Mouse (Mus musculus) heart, adult 8-10 months (tissue): ENCODE data around the gene Trnp1. TPM values are rescaled to one million over a fixed set of nuclear protein-coding genes. Genes with fewer than 3 reads are reported as not detected.
A peak's percentile ranks its signal among the peaks of the same experiment; 100 is the strongest.

Experiments used
- DNase-seq: peaks from one replicate; pipeline ENCODE4 v3.0.0; 2022; ENCODE audit warnings: low spot score
- total RNA-seq, 4 experiments: library from RNA; stranded (reverse); gene quantifications; 2 replicates each; pipeline ENCODE4 v1.2.4; 2022

Gene Trnp1
- total RNA-seq, 4 experiments from 2014 or later: 1.3 to 1.8 (median 1.6) TPM

DNA sequence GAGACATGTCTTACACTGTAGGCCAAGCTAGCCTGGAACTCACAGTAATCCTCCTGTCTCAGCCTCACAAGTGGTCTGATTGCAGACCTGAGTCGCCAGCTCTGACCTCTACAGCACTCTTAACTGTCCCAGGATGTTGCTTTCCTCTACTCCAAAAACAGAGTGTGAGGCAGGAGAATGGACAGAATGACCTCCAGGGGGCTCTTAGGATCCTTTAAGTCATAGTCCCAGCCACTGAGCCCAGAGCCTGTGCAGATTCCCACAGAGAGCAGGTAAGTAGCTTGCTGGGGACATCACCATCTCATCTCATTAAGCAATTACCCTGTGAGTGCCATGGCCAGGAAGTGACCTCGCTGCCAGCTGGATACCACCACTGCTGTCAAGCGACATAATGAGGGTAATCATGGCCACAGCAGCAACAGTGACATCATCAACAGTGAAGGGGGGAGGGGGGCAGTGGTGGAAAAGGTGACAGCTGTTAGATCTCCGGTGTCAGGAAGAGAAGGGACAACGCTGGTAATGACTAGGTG lies 37.5 kb downstream of the Trnp1 start:
- no peak for DNase-seq

DNA sequence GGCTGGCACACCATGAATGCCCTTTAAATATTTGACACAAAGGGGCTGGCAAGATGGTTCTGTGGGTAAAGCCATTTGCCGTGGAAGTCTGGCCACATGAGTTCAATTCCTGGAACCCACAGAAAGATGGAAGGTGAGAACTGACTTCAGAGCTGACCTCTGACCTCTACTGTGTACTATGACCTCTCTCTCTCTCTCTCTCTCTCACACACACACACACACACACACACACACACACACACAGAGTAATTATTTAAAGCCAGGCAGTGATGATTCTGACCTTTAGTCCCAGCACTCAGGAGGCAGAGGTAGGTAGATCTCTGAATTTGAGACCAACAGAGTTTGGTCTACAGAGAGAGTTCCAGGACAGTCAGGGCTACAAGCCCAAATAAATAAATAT lies 38.3 kb downstream of the Trnp1 start:
- no peak for DNase-seq

DNA sequence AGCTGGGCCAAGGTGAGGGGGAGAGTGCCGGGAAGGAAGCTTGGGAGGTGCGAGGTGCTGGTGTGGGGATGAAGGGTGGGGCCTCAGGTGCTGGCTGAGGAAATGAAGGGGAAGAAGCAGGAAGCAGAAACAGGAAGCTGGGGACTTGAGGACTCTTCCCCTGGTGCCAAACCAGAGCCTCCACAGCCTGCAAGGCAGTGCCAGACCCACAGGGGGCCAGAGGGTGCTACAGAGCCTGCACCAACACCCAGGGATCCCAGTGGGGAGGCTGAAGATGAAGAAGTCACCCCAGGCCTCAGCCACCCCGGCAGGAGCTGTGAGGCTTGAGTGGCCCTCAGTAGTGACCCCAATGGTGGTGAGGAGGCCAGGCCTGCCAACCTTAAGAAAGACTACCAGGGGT lies 40.3 kb downstream of the Trnp1 start:
- DNase-seq: no peak

DNA sequence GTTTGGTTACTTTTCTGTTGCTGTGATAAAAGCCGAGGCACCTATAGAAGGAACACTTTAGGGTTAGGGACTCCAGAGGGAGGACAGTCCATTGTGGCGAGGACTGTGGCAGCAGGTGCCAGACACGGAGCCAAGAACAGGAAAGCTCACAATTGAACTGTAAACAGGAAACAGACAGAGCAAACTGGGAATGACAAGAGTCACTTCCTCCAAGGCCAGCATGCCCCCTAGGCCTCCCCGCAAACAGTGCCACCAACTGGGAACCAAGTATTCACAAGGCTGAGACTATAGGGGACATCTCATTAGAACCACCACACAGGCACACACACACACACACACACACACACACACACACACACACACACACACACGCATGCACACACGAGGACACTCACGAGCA lies 45.9 kb downstream of the Trnp1 start:
- DNase-seq: no peak

DNA sequence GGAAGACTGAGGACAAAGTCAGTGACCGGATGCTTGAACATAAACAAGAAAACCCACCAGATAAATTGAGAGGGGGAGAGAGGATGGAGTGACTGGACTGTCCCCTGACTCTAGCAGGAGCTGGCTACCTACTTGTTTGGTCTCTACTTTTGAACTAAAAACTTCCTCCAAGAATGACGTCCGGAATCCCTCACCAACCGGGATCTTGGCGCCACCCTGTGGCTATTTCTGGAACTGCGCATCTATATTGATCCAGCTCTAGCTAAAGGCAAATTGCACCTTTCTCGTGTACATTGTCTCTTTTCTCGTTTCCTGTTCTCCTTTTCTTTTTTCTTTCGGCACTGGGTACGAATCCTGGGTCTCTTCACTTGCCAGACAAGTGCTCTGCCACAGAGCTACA lies 46.8 kb downstream of the Trnp1 start:
- peak; percentile 87 for DNase-seq

DNA sequence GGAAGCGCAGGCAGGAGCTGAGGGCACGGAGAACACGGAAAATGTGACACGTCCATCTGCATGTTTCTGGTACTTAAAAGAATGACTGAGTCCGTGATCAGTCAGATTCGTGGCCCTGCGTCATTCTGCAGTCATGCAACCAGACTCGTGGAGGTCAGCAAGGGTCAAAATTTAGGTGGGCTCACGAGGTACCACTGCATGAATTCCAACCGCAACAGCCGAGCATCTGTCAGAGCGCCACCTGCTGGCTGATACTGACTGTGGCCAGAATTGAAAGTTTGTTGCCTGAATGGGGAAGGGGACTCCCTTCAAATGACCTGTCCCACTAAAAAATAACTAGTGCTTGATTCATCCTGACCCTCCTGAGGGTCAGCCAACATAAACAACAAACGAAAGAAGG lies 48.6 kb downstream of the Trnp1 start:
- no peak for DNase-seq

DNA sequence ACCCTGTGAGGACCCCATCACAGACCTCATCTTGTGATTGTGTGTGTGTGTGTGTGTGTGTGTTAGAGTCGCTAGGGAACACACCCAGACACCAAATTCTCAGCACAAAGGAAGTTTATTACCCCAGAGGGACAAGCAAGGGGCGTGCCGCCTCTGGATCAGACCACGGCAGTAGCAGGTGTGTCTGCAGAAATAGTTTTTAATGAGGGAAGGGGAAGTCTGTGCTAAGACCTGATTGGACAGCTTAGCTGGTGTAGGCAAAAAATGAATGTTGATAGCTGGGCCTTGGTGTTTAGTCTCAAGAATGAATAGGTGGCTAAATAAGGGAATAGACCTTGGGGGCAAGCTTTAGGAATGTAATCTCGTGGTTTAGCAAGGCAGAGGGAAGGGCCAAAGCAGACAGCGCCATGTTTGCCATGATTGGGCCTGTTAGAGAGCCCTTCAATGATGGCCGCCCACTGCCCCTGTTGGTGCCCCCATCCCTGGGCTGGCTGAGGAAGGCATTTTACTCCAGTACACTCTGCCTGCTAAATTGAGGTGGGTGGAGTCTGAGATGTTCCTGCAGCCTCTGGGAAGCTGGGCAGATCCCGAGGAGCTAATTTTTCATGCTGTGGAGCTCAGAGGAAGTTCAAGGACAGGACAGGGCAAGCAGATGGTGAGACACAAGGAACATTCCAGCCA lies 49.5 kb downstream of the Trnp1 start:
- DNase-seq: no peak

DNA sequence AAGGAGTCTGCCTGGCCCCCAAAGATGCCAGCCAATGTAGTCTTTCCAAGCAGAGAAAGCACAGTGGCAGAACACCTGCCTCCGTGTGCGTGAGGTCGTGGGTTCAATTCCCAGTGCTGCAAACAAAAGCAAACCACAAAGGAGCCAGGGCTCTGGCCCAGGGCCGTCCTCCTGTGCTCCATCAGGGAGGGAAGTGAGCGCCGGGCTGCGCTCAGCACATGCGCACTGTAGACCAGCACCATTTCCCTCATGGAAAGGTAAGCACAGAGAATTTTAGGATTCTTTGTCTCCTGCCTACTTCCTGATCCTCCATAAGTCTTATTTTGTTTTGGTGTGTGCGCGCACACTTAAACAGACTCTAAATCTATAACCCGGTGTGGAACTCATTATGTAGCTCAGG lies 50.4 kb downstream of the Trnp1 start:
- no peak for DNase-seq

DNA sequence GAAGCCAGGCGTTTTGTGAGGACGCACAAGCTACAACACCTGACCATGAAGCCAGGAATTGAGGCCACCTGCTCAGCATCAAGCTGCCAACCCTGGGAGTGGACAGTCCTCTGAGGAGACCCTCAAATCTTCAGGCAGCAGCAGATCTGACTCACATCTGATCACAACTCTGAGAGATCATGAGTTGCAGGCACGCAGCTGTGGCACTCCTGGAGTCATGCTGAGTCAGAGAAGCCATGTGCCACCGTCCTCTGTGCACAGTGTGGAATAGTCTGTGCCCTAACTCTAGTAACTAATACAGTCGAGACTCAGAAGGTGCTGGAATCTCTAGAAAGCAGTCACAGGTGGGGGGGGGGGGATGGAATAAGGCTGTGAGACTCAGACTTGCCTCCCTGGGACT lies 51.0 kb downstream of the Trnp1 start:
- DNase-seq: no peak

DNA sequence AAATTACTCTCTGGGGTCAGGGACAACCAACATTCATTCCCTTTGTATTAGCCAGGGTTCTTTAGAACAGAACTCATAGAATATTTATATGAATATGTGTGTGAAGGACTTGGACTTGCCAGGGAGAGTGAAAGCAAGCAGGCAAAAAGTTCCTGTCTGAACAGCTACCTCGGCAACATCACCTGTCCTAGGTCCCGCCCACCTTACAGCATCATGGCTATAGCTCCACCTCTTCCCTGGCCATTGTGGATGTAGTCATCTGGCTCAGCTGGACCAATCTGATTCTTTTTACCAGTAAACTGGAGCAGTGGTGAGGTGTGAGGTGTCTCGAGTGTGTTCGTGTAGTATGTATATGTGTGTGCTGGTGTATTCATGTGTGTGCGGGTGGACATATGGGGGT lies 52.6 kb downstream of the Trnp1 start:
- DNase-seq: no peak

DNA sequence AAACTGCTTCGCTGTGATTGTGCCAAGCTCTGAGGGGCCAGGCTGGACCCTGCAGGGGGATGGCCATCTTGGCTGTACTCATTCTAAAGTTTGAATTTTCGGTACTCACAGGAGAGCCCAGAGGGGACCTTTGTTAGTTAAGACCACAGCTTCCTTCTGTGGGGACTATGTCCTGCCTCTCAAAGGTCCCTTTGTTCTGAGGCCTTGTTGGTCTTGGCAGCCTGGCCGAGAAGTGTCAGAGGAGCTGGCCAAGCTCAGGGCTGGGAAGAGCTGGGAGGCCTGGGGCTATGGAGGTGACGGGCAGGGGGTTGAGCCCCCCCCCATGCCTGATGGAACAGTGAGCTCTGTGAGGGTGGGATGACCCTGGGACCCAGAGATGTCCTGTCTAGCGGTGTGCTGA lies 55.3 kb downstream of the Trnp1 start:
- no peak for DNase-seq

DNA sequence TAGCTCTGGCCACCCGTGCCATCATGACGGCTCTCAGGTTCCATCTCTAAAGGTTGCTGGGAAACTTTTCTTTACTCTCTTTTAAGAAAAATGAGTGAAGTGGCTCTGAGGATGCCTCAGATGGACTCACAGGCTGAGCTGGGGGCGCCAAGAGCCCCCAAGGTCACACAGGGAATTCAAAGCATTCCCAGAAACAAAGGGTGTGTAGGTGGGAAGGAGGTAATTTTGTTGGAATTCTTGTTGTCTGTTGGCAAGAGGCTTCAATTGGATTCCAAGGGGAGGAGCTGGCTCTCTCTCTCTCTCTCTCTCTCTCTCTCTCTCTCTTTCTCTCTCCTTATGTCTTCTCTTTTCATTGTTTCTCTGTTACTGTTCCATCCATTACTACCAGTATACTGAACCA lies 56.2 kb downstream of the Trnp1 start:
- DNase-seq: no peak

Other genes starting within 250 kb of the Trnp1 start
- gene Sytl1, start 235.4 kb downstream of the Trnp1 start, total RNA-seq: under 1 TPM; 0.30 to 0.59 (median 0.33) TPM
- gene Tmem222, start 220.8 kb downstream of the Trnp1 start, total RNA-seq: 10 to 100 TPM; 29.3 to 39.8 (median 34.3) TPM
- gene Wdtc1, start 145.1 kb downstream of the Trnp1 start, total RNA-seq: 10 to 100 TPM; 77.3 to 94.3 (median 79.2) TPM
- gene Slc9a1, start 128.8 kb downstream of the Trnp1 start, total RNA-seq: 10 to 100 TPM; 16.0 to 21.9 (median 16.5) TPM
- gene Tent5b, start 18.4 kb downstream of the Trnp1 start, total RNA-seq: 1 to 10 TPM; 1.3 to 3.0 (median 1.6) TPM
- gene Kdf1, start 20.4 kb upstream of the Trnp1 start, total RNA-seq: not detected
- 10 to 100 TPM; 66.4 to 92.0 (median 73.0) TPM for gene Nudc, start 47.4 kb upstream of the Trnp1 start, total RNA-seq
- gene Nr0b2, start 54.8 kb upstream of the Trnp1 start, total RNA-seq: 10 to 100 TPM; 13.2 to 19.5 (median 16.9) TPM
- gene Gpatch3, start 76.2 kb upstream of the Trnp1 start, total RNA-seq: 1 to 10 TPM; 3.0 to 4.6 (median 3.7) TPM
- gene Gpn2, start 85.8 kb upstream of the Trnp1 start, total RNA-seq: 1 to 10 TPM; 7.2 to 8.1 (median 8.1) TPM
- 1 to 10 TPM in 3 of 4 experiments, under 1 TPM in 1; 0.88 to 1.6 (median 1.1) TPM for gene Sfn, start 103.6 kb upstream of the Trnp1 start, total RNA-seq
- gene Zdhhc18, start 151.6 kb upstream of the Trnp1 start, total RNA-seq: 10 to 100 TPM; 16.1 to 24.3 (median 22.1) TPM
- gene Pigv, start 174.1 kb upstream of the Trnp1 start, total RNA-seq: 10 to 100 TPM in 3 of 4 experiments, 1 to 10 TPM in 1; 9.2 to 13.8 (median 13.2) TPM